Mouse (Mus musculus): Measurements from ENCODE around the gene Greb1.
A peak's percentile ranks its signal among the peaks of the same experiment; 100 is the strongest.

Greb1 gene

GRCm38 (mm10) chr12:16694783-16695182, 105.9 kb downstream of the Greb1 start:
- no peak for DNase-seq (ENCODE audit: low spot score in 2 of 2)

- no peak for DNase-seq (ENCODE audit: low spot score in 2 of 2)
These were observed 110.1 kb downstream of the Greb1 start for GRCm38 (mm10) chr12:16690631-16691030.

- DNase-seq (ENCODE audit: low spot score in 2 of 2), result no peak
These were observed 128.4 kb downstream of the Greb1 start for GRCm38 (mm10) chr12:16672246-16672645.

GRCm38 (mm10) chr12:16669176-16669575, 131.5 kb downstream of the Greb1 start:
- DNase-seq (ENCODE audit: low spot score in 2 of 2), result no peak

GRCm38 (mm10) chr12:16665022-16665421, 135.7 kb downstream of the Greb1 start:
- no peak for DNase-seq (ENCODE audit: low spot score in 2 of 2)

- DNase-seq (ENCODE audit: low spot score in 2 of 2), result no peak
These were observed 137.6 kb downstream of the Greb1 start for GRCm38 (mm10) chr12:16662955-16663585.

- DNase-seq (ENCODE audit: low spot score in 2 of 2), result no peak
These were observed 138.8 kb downstream of the Greb1 start for GRCm38 (mm10) chr12:16661936-16662335.

GRCm38 (mm10) chr12:16661459-16661858, 139.2 kb downstream of the Greb1 start:
- DNase-seq (ENCODE audit: low spot score in 2 of 2), result no peak

GRCm38 (mm10) chr12:16656906-16657875, 143.5 kb downstream of the Greb1 start:
- DNase-seq (ENCODE audit: low spot score in 2 of 2), result no peak

- DNase-seq (ENCODE audit: low spot score in 2 of 2), result no peak
These were observed 145.1 kb downstream of the Greb1 start for GRCm38 (mm10) chr12:16655604-16656003.

GRCm38 (mm10) chr12:16653332-16654093, 147.2 kb downstream of the Greb1 start, which contains the start of gene Ntsr2:
Ntsr2 (plus strand) TSS chr12:16653382.
- peak in 1 of 2 experiments; percentile 24 for DNase-seq (ENCODE audit: low spot score in 2 of 2)

GRCm38 (mm10) chr12:16649819-16650218, 150.9 kb downstream of the Greb1 start:
- no peak for DNase-seq (ENCODE audit: low spot score in 2 of 2)

- DNase-seq (ENCODE audit: low spot score in 2 of 2), result no peak
These were observed 152.4 kb downstream of the Greb1 start for GRCm38 (mm10) chr12:16648273-16648672.

- DNase-seq (ENCODE audit: low spot score in 2 of 2), result no peak
These were observed 153.8 kb downstream of the Greb1 start for GRCm38 (mm10) chr12:16646780-16647409.

GRCm38 (mm10) chr12:16644698-16645097, 156.0 kb downstream of the Greb1 start:
- DNase-seq (ENCODE audit: low spot score in 2 of 2), result no peak

GRCm38 (mm10) chr12:16643508-16644345, 157.0 kb downstream of the Greb1 start:
- no peak for DNase-seq (ENCODE audit: low spot score in 2 of 2)

- DNase-seq (ENCODE audit: low spot score in 2 of 2), result no peak
These were observed 158.7 kb downstream of the Greb1 start for GRCm38 (mm10) chr12:16642000-16642399.

GRCm38 (mm10) chr12:16640075-16640474, 160.6 kb downstream of the Greb1 start:
- DNase-seq (ENCODE audit: low spot score in 2 of 2), result no peak

- no peak for DNase-seq (ENCODE audit: low spot score in 2 of 2)
These were observed 161.5 kb downstream of the Greb1 start for GRCm38 (mm10) chr12:16639078-16639771.

- DNase-seq (ENCODE audit: low spot score in 2 of 2), result no peak
These were observed 164.9 kb downstream of the Greb1 start for GRCm38 (mm10) chr12:16635816-16636215.
